Mouse (Mus musculus) lung, postnatal 0 days (tissue): ENCODE data around the gene Sync.

Experiments
- CTCF ChIP-seq: IDR thresholded peaks from 2 replicates; pipeline ENCODE4 v1.5.1; 2016; ENCODE audit warnings: antibody characterized with exemption, mild to moderate bottlenecking
- EP300 ChIP-seq: IDR thresholded peaks from 2 replicates; pipeline ENCODE4 v1.6.1; 2016; ENCODE audit warnings: antibody characterized with exemption, mild to moderate bottlenecking, control low read depth

DNA sequence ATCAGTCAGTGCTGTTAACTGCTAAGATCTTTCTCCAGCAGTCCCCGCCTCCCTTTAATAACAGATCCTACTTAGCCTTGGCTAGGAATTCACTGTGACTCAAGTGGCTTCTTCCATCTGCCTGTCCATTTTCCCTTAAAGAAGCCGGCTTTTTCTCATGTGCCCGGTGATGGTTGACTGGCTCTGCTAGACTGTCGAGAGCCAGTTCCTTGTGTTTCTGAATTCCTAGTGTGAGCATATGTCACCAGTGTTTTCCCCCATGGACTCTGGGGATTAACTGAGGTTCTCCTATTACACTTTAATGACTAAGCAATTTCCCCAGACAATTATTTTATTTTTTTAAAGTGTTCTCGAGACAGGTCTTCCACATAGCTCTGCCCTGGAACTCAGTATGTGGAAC lies 16.0 kb downstream of the Sync start:
- TF ChIP-seq CTCF (no peak), EP300 (no peak)
